Mouse (Mus musculus) CH12.LX (cell line): ENCODE results near the gene Zdhhc18. TPM values are rescaled to one million over a fixed set of nuclear protein-coding genes. Genes with fewer than 3 reads are reported as not detected.

Source experiments
- DNase-seq: peaks from one replicate; pipeline ENCODE4 v3.0.0-alpha.2; 2013; ENCODE audit errors: extremely low read depth
- H3K27ac ChIP-seq: 2 replicates; pipeline ENCODE4 v1.5.1; 2012; ENCODE audit warnings: low read depth, mild to moderate bottlenecking, control low read depth, moderate library complexity; ENCODE audit not compliant: insufficient read depth
- H3K27me3 ChIP-seq: replicated peaks from 2 replicates; pipeline ENCODE3; 2012; ENCODE audit warnings: inconsistent platforms
- H3K36me3 ChIP-seq, 2 experiments: replicated peaks in 1 of 2; 2 replicates each; pipeline versions ENCODE3 to v1.6.1; 2012; ENCODE audit warnings: inconsistent platforms in 1 of 2, low read length in 1 of 2, mild to moderate bottlenecking in 1 of 2, mixed read lengths in 1 of 2, moderate library complexity in 1 of 2; ENCODE audit not compliant: control insufficient read depth in 1 of 2, insufficient read depth in 1 of 2
- H3K4me1 ChIP-seq, 2 experiments: 2 replicates each; pipeline ENCODE4 v1.6.1; 2012; ENCODE audit warnings: inconsistent platforms in 1 of 2, moderate library complexity in 1 of 2; ENCODE audit not compliant: insufficient read depth in 2 of 2, control insufficient read depth in 1 of 2
- H3K4me2 ChIP-seq: 2 replicates; pipeline ENCODE4 v1.6.1; 2012; ENCODE audit warnings: low read depth, mild to moderate bottlenecking, control low read depth; ENCODE audit not compliant: poor library complexity, insufficient read depth, severe bottlenecking
- H3K4me3 ChIP-seq, 3 experiments: fragments of 150-350 bp in 1 of 3; sonication (generic) in 1 of 3; replicated peaks in 1 of 3; 2 replicates each; pipeline versions ENCODE3 to v1.5.1; 2011 to 2012; ENCODE audit warnings: low read depth in 2 of 3, low read length in 2 of 3, mild to moderate bottlenecking in 2 of 3, moderate library complexity in 2 of 3, control low read depth in 1 of 3, improper control_type of control experiment in 1 of 3, inconsistent platforms in 1 of 3, mixed read lengths in 1 of 3; ENCODE audit not compliant: poor library complexity in 1 of 3
- H3K79me2 ChIP-seq: replicated peaks from 2 replicates; pipeline ENCODE4 v1.6.1; 2012; ENCODE audit warnings: mild to moderate bottlenecking, moderate library complexity; ENCODE audit not compliant: control insufficient read depth, poor library complexity, insufficient read depth, severe bottlenecking; ENCODE audit errors: extremely low read depth
- H3K9ac ChIP-seq: 2 replicates; pipeline ENCODE4 v1.6.1; 2012; ENCODE audit warnings: low read depth, mild to moderate bottlenecking, control low read depth, moderate library complexity; ENCODE audit not compliant: insufficient read depth
- H3K9me3 ChIP-seq: replicated peaks from 2 replicates; pipeline ENCODE3; 2012; ENCODE audit warnings: low read length, inconsistent platforms, mixed read lengths
- CHD1 ChIP-seq: IDR thresholded peaks from 2 replicates; pipeline ENCODE4 v1.6.1; 2012; ENCODE audit warnings: low read depth, low read length, improper control_type of control experiment, inconsistent platforms
- ELF1 ChIP-seq: IDR thresholded peaks from 2 replicates; pipeline ENCODE4 v1.6.1; 2014; ENCODE audit warnings: low read depth, mild to moderate bottlenecking, inconsistent platforms, low read length, improper control_type of control experiment
- HCFC1 ChIP-seq: IDR thresholded peaks from 2 replicates; pipeline ENCODE4 v1.6.1; 2012; ENCODE audit warnings: low read depth, mild to moderate bottlenecking, inconsistent platforms, low read length, improper control_type of control experiment
- JUND ChIP-seq: conservative IDR thresholded peaks from 2 replicates; pipeline ENCODE4 v1.6.1; 2011; ENCODE audit warnings: low read depth, low read length, improper control_type of control experiment
- KAT2A ChIP-seq: IDR thresholded peaks from 2 replicates; pipeline ENCODE4 v1.6.1; 2012; ENCODE audit warnings: low read length, improper control_type of control experiment, inconsistent platforms; ENCODE audit not compliant: insufficient replicate concordance
- MAFK ChIP-seq: IDR thresholded peaks from 2 replicates; pipeline ENCODE4 v1.6.1; 2011; ENCODE audit warnings: low read length, improper control_type of control experiment; ENCODE audit not compliant: insufficient replicate concordance
- MEF2A ChIP-seq: IDR thresholded peaks from 2 replicates; pipeline ENCODE4 v1.6.1; 2014; ENCODE audit warnings: low read depth, mild to moderate bottlenecking, inconsistent platforms, low read length, improper control_type of control experiment, borderline replicate concordance
- MXI1 ChIP-seq: IDR thresholded peaks from 2 replicates; pipeline ENCODE4 v1.6.1; 2011; ENCODE audit warnings: mild to moderate bottlenecking, low read depth, low read length, improper control_type of control experiment
- MYC ChIP-seq: IDR thresholded peaks from 2 replicates; pipeline ENCODE4 v1.6.1; 2011; ENCODE audit warnings: low read depth, mild to moderate bottlenecking, improper control_type of control experiment, low read length
- NELFE ChIP-seq: IDR thresholded peaks from 2 replicates; pipeline ENCODE4 v1.6.1; 2011; ENCODE audit warnings: low read depth, low read length, improper control_type of control experiment
- NRF1 ChIP-seq: IDR thresholded peaks from 2 replicates; pipeline ENCODE4 v1.6.1; 2014; ENCODE audit warnings: low read depth, mild to moderate bottlenecking, inconsistent platforms, low read length, improper control_type of control experiment, moderate library complexity
- PAX5 ChIP-seq: IDR thresholded peaks from 2 replicates; pipeline ENCODE4 v1.6.1; 2012; ENCODE audit warnings: low read length, inconsistent platforms, mixed read lengths
- POLR2A ChIP-seq: IDR thresholded peaks from 2 replicates; pipeline ENCODE4 v1.6.1; 2011; ENCODE audit warnings: low read depth, mild to moderate bottlenecking, improper control_type of control experiment, low read length
- RCOR1 ChIP-seq: conservative IDR thresholded peaks from 2 replicates; pipeline ENCODE4 v1.6.1; 2012; ENCODE audit warnings: low read depth, mild to moderate bottlenecking, inconsistent platforms, low read length, improper control_type of control experiment
- SIN3A ChIP-seq: IDR thresholded peaks from 2 replicates; pipeline ENCODE4 v1.6.1; 2012; ENCODE audit warnings: low read length, improper control_type of control experiment, inconsistent platforms
- TCF12 ChIP-seq: IDR thresholded peaks from 2 replicates; pipeline ENCODE4 v1.6.1; 2014; ENCODE audit warnings: low read depth, mild to moderate bottlenecking, inconsistent platforms, low read length, improper control_type of control experiment
- ZMIZ1 ChIP-seq: IDR thresholded peaks from 2 replicates; pipeline ENCODE4 v1.6.1; 2012; ENCODE audit warnings: low read depth, mild to moderate bottlenecking, inconsistent platforms, low read length, improper control_type of control experiment
- ZNF384 ChIP-seq: IDR thresholded peaks from 2 replicates; pipeline ENCODE4 v1.6.1; 2012; ENCODE audit warnings: low read depth, low read length, improper control_type of control experiment, inconsistent platforms
- dilution Hi-C: fragments of 300-500 bp; cut with MboI; formaldehyde crosslinking; loops from 2 replicates; pipeline ENCODE4 v1.14.3; 2020; ENCODE audit warnings: low sequenced_read_pairs; ENCODE audit not compliant: extremely low pct_unique_long_range_greater_than_20kb, extremely low pct_ligation_motif_present
- in situ Hi-C: fragments of 300-500 bp; cut with MboI; formaldehyde crosslinking; loops from 3 replicates; pipeline ENCODE4 v1.14.3; 2019; ENCODE audit warnings: low sequenced_read_pairs, low pct_ligation_motif_present, low pct_unique_long_range_greater_than_20kb, mixed read lengths
- polyA plus RNA-seq: library from polyadenylated mRNA; unstranded; fragments of >175 nt; gene quantifications from 2 replicates; pipeline ENCODE4 v1.2.1, GENCODE M21; 2012; ENCODE audit warnings: low read depth; ENCODE audit not compliant: insufficient read length
- total RNA-seq, 2 experiments: library from RNA; depleted of rRNA; stranded (reverse); fragments of 300-350 nt in 1 of 2; fragments of >200 nt in 1 of 2; gene quantifications; 2 replicates each; pipeline ENCODE4 v1.2.3; 2012 to 2014

The Zdhhc18 gene
- total and polyA plus RNA-seq, 3 experiments, result 15.9 to 31.0 (median 24.3) TPM

GRCm38 (mm10) chr4:133671881-133672844, 22.2 kb upstream of the Zdhhc18 start, which contains the start of gene Pigv:
Pigv (minus strand) TSS chr4:133672647.
- H3K27me3 ChIP-seq, result no peaks in the 10 kb centered on the region
- peak within 1 kb of the TSS; percentile 65 for H3K9ac ChIP-seq
- peak; percentile 86 for DNase-seq
- in situ Hi-C loops, result loop anchor here (10.0 kb wide), 1 partner anchor 83 kb away; the partner anchor contains the start of gene Arid1a
- peak within 1 kb of the TSS; percentile 58 to 80 (median 59) for H3K4me3 ChIP-seq
- no peaks in the 10 kb centered on the region for H3K79me2 ChIP-seq
- H3K27ac ChIP-seq, result peak within 1 kb of the TSS; percentile 94
- no peak for TF ChIP-seq PAX5
- TF ChIP-seq ZMIZ1, result peak; percentile 62
- TF ChIP-seq POLR2A, result peak; percentile 66
- peak; percentile 45; the same call in 1 of the 2 replicates for TF ChIP-seq SIN3A
- TF ChIP-seq KAT2A, result 0 out of 2 replicates have a peak, but pooled peaks have one; percentile 45
- TF ChIP-seq MAFK, result no peak
- TF ChIP-seq TCF12, result peak; percentile 46; the same call in 1 of the 2 replicates
- peak; percentile 72 for TF ChIP-seq MXI1
- TF ChIP-seq NRF1, result peak; percentile 86
- TF ChIP-seq HCFC1, result peak; percentile 67
- TF ChIP-seq NELFE, result peak; percentile 54
- no peak; the same call in 1 of the 2 replicates for TF ChIP-seq RCOR1
- TF ChIP-seq CHD1, result no peak
- TF ChIP-seq ELF1, result peak; percentile 74
- TF ChIP-seq JUND, result 0 out of 2 replicates have a peak, but pooled peaks have one; percentile 0
- no peak for TF ChIP-seq ZNF384
- peak; percentile 12; the same call in 1 of the 2 replicates for TF ChIP-seq MYC
- 0 out of 2 replicates have a peak, but pooled peaks have one; percentile 9 for TF ChIP-seq MEF2A
- peak within 1 kb of the TSS; percentile 87 for H3K4me2 ChIP-seq
- H3K4me1 ChIP-seq, result peaks cover 8 to 73% of the 10 kb centered on the region in 2 experiments; a peak in 3 of 4 replicates
- H3K9me3 ChIP-seq, result no peaks in the 10 kb centered on the region
- peaks cover 0 to 11% of the 10 kb centered on the region in 2 experiments for H3K36me3 ChIP-seq
- dilution Hi-C loops, result no loop called here
